Comparison of ENCODE assay signal across 7 mouse cellular contexts in genomic region chr11:120045839-120046552, GRCm38 (mm10). TPM values are rescaled to one million over a fixed set of nuclear protein-coding genes. Genes with fewer than 3 reads are reported as not detected.
DNase-seq lines count a peak whose midpoint lies in the region; ATAC-seq lines count a peak whose summit lies in the region.

No protein-coding gene starts in this region.

- no peak for ATAC-seq in neural tube, embryonic 11.5 days (ENCODE audit: insufficient read depth, low FRiP score, low TSS enrichment)
- no peak for ATAC-seq in embryonic facial prominence, embryonic 13.5 days (ENCODE audit: insufficient number of reproducible peaks, insufficient read depth, low FRiP score, low TSS enrichment, low read depth)

- H3K9ac ChIP-seq in neural tube, embryonic 11.5 days (ENCODE audit: low read length): peak overlapping the region; percentile 80
- peak overlapping the region; percentile 77 for H3K9ac ChIP-seq in embryonic facial prominence, embryonic 13.5 days

- H3K27ac ChIP-seq in neural tube, embryonic 11.5 days (ENCODE audit: low read depth, low read length): no peak overlapping the region; the same call in 1 of the 2 replicates
- H3K27ac ChIP-seq in embryonic facial prominence, embryonic 13.5 days: no peak overlapping the region
- H3K27ac ChIP-seq in midbrain, embryonic 10.5 days (replicated peaks): peak overlapping the region; percentile 87

- DNase-seq in neural tube, embryonic 11.5 days (ENCODE audit: low spot score): no peak
- no peak for DNase-seq in neural tube, embryonic 10.5 days (ENCODE audit: extremely low spot score, low spot score)
- peak; percentile 43 to 44 for DNase-seq in heart, postnatal 14 days
- DNase-seq in midbrain, embryonic 10.5 days (ENCODE audit: low spot score): no peak
- no peak for DNase-seq in thymus, postnatal 36 days
- DNase-seq in c-Kit-positive CD71-positive TER-119-positive erythroid progenitor cells, embryonic 14.5 days (ENCODE audit: low spot score): no peak

- no peaks in the 10 kb centered on the region for H3K36me3 ChIP-seq in neural tube, embryonic 11.5 days (ENCODE audit: control insufficient read depth, insufficient read depth, low read length)
- H3K36me3 ChIP-seq in embryonic facial prominence, embryonic 13.5 days: no peaks in the 10 kb centered on the region
- H3K36me3 ChIP-seq in midbrain, embryonic 10.5 days: no peaks in the 10 kb centered on the region

- H3K4me1 ChIP-seq in neural tube, embryonic 11.5 days (ENCODE audit: control insufficient read depth, insufficient read depth, low read length): peaks cover 8% of the 10 kb centered on the region
- peaks cover 31% of the 10 kb centered on the region for H3K4me1 ChIP-seq in embryonic facial prominence, embryonic 13.5 days
- peaks cover 60% of the 10 kb centered on the region for H3K4me1 ChIP-seq in midbrain, embryonic 10.5 days

- H3K4me2 ChIP-seq in neural tube, embryonic 11.5 days (ENCODE audit: low read depth): peak overlapping the region; percentile 98
- H3K4me2 ChIP-seq in embryonic facial prominence, embryonic 13.5 days: peak overlapping the region; percentile 94

- H3K9me3 ChIP-seq in neural tube, embryonic 11.5 days (ENCODE audit: control insufficient read depth, low read length): no peaks in the 10 kb centered on the region
- H3K9me3 ChIP-seq in embryonic facial prominence, embryonic 13.5 days: no peaks in the 10 kb centered on the region
- no peaks in the 10 kb centered on the region for H3K9me3 ChIP-seq in midbrain, embryonic 10.5 days (replicated peaks)

- H3K4me3 ChIP-seq in neural tube, embryonic 11.5 days (ENCODE audit: low read depth, low read length): peak overlapping the region; percentile 65
- peak overlapping the region; percentile 68 for H3K4me3 ChIP-seq in embryonic facial prominence, embryonic 13.5 days
- peak overlapping the region; percentile 79 for H3K4me3 ChIP-seq in midbrain, embryonic 10.5 days

- peaks cover 26% of the 10 kb centered on the region for H3K27me3 ChIP-seq in neural tube, embryonic 11.5 days (ENCODE audit: control insufficient read depth, insufficient read depth, low read length)
- peaks cover 43% of the 10 kb centered on the region for H3K27me3 ChIP-seq in embryonic facial prominence, embryonic 13.5 days
- peaks cover 68% of the 10 kb centered on the region for H3K27me3 ChIP-seq in midbrain, embryonic 10.5 days (ENCODE audit: low read depth, poor library complexity, severe bottlenecking)

- WGBS in neural tube, embryonic 11.5 days: 58% methylated on average over 11 of the region's 11 CpGs
- 34% methylated on average over 11 of the region's 11 CpGs for WGBS in embryonic facial prominence, embryonic 13.5 days
- 52% methylated on average over 11 of the region's 11 CpGs for WGBS in midbrain, embryonic 10.5 days

- intact Hi-C loops in heart, postnatal 14 days (cut with DNase I): no loop called here

RNA-seq across cellular contexts. Expression of gene Aatk, which starts 1.0 kb away (rescaled TPM):
- 3.0 and 5.1 TPM in 2 replicates for polyA plus RNA-seq in neural tube, embryonic 11.5 days (2014; fragmentation: Nextera tagmentation; extraction: Ambion mirVana)
- 3.6 and 3.7 TPM in 2 replicates for polyA plus RNA-seq in embryonic facial prominence, embryonic 13.5 days (2015; fragmentation: Nextera tagmentation; extraction: Ambion mirVana)
- total RNA-seq in heart, postnatal 14 days (2021): 1 to 10 TPM; 3.7 to 9.0 TPM
- polyA plus RNA-seq in midbrain, embryonic 10.5 days (2016; fragmentation: Nextera tagmentation; extraction: Ambion mirVana): 1.2 and 1.9 TPM in 2 replicates

RNA-seq across cellular contexts. Expression of gene Cep131, which starts 40.6 kb away (rescaled TPM):
- 28.4 and 32.2 TPM in 2 replicates for polyA plus RNA-seq in neural tube, embryonic 11.5 days (2014; fragmentation: Nextera tagmentation; extraction: Ambion mirVana)
- polyA plus RNA-seq in embryonic facial prominence, embryonic 13.5 days (2015; fragmentation: Nextera tagmentation; extraction: Ambion mirVana): 30.3 and 31.3 TPM in 2 replicates
- 1 to 10 TPM; 9.1 to 9.6 TPM for total RNA-seq in heart, postnatal 14 days (2021)
- polyA plus RNA-seq in midbrain, embryonic 10.5 days (2016; fragmentation: Nextera tagmentation; extraction: Ambion mirVana): 38.1 and 45.9 TPM in 2 replicates

RNA-seq across cellular contexts. Expression of gene Tepsin, which starts 52.5 kb away (rescaled TPM):
- 16.9 and 18.8 TPM in 2 replicates for polyA plus RNA-seq in neural tube, embryonic 11.5 days (2014; fragmentation: Nextera tagmentation; extraction: Ambion mirVana)
- 19.5 and 20.5 TPM in 2 replicates for polyA plus RNA-seq in embryonic facial prominence, embryonic 13.5 days (2015; fragmentation: Nextera tagmentation; extraction: Ambion mirVana)
- 1 to 10 TPM; 9.6 to 10.0 TPM for total RNA-seq in heart, postnatal 14 days (2021)
- 20.0 and 21.2 TPM in 2 replicates for polyA plus RNA-seq in midbrain, embryonic 10.5 days (2016; fragmentation: Nextera tagmentation; extraction: Ambion mirVana)

RNA-seq across cellular contexts. Expression of gene Ndufaf8, which starts 52.7 kb away (rescaled TPM):
- polyA plus RNA-seq in neural tube, embryonic 11.5 days (2014; fragmentation: Nextera tagmentation; extraction: Ambion mirVana): 65.7 and 70.7 TPM in 2 replicates
- polyA plus RNA-seq in embryonic facial prominence, embryonic 13.5 days (2015; fragmentation: Nextera tagmentation; extraction: Ambion mirVana): 76.5 and 79.2 TPM in 2 replicates
- 10 to 100 TPM; 55.4 to 59.2 TPM for total RNA-seq in heart, postnatal 14 days (2021)
- polyA plus RNA-seq in midbrain, embryonic 10.5 days (2016; fragmentation: Nextera tagmentation; extraction: Ambion mirVana): 89.7 and 91.0 TPM in 2 replicates

Comparison
In these comparisons a context has a peak if more than half of its experiments do, and no peak if none do; other contexts are left out.
1. DNase-seq: peak in heart, postnatal 14 days (2 of 2); none in neural tube, embryonic 11.5 days (single experiment), neural tube, embryonic 10.5 days (single experiment), midbrain, embryonic 10.5 days (single experiment), thymus, postnatal 36 days (0 of 2) and c-Kit-positive CD71-positive TER-119-positive erythroid progenitor cells, embryonic 14.5 days (single experiment).
2. Peak in every context shown above with its lines, with median percentiles within 50 percentile points of each other: H3K4me3 ChIP-seq.